Mouse (Mus musculus): ENCODE measurements around the gene Klk7. TPM values are rescaled to one million over a fixed set of nuclear protein-coding genes. Genes with fewer than 3 reads are reported as not detected.

Gene Klk7
- polyA plus RNA-seq, 1 experiment from 2014 or later: not detected

DNA sequence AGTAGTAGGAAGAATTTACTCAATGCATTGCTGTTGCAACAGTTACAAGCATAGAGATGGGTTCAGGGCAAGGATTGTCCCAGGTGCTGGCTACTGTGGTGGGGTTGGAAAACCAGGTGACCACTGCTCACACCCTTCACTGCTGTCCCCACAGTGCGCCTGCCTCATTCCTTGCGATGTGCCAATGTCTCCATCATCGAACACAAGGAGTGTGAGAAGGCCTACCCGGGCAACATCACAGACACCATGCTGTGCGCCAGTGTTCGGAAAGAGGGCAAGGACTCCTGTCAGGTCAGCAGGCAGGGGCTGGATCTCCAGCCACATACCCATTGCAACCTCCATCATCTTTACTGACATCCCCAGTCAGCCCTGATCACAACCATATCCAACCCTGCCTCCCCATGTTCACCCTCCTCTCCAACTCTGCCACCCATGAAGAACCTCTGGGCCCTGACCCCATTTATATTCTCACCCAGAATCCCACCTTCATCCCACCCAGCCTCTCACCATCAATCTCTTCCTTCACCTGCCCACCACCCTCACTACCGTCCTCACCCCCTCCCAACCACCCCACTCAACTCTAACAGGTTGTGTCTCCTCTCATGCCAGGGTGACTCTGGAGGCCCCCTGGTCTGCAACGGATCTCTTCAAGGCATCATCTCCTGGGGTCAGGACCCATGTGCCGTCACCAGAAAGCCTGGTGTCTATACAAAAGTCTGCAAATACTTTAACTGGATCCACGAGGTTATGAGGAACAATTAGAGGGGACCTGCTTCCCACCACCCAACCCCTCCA is 32.7 kb upstream of the Klk7 start:
- H3K4me2 ChIP-seq: no peak overlapping the region
- H3K27me3 ChIP-seq (replicated peaks): peaks cover 10% of the 10 kb centered on the region
- no peaks in the 10 kb centered on the region for H3K9me3 ChIP-seq (replicated peaks)
- H3K4me3 ChIP-seq: no peak overlapping the region
- H3K36me3 ChIP-seq: no peaks in the 10 kb centered on the region
- no peaks in the 10 kb centered on the region for H3K4me1 ChIP-seq
- no peak overlapping the region for H3K9ac ChIP-seq
- 68% methylated on average over 10 of the region's 10 CpGs for WGBS (ENCODE audit: insufficient replicate concordance)
- ATAC-seq: no peak
- H3K27ac ChIP-seq: no peak overlapping the region

GRCm38 (mm10) chr7:43780241-43780640 is 30.9 kb upstream of the Klk7 start:
- Histone ChIP-seq H3K9me3 (replicated peaks) (no peaks in the 10 kb centered on the region), H3K36me3 (no peaks in the 10 kb centered on the region), H3K4me1 (no peaks in the 10 kb centered on the region), H3K4me2 (no peak overlapping the region), H3K27me3 (replicated peaks) (peaks cover 26% of the 10 kb centered on the region), H3K4me3 (no peak overlapping the region), H3K9ac (no peak overlapping the region), H3K27ac (no peak overlapping the region)
- no peak for ATAC-seq
- 51% methylated on average over 6 of the region's 6 CpGs for WGBS (ENCODE audit: insufficient replicate concordance)

DNA sequence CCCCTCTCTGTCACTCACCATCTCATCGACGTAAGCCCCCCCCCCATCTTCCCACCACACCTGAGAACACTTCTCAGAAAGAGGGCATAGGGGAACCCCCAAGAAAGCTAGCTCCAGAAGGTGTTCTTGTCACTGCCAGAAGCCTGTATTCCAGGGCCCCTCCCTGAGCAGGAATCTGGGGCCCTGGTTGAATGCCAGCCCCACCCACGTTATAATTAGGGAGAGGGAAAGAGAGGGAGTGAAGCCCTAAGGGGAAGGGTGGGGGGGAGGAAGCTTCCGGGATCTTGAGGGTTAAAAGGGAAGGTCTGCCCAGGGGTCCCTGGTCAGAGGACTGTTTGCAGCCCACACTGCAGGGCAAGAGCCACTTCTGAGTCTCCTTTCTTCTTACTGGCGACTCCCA is 30.3 kb upstream of the Klk7 start, which contains the start of gene Klk10:
Klk10 (plus strand) TSS at position 290 of the 400 bp plus-strand sequence.
- no peak within 1 kb of the TSS for H3K27ac ChIP-seq
- WGBS (ENCODE audit: insufficient replicate concordance): 29% methylated on average over 5 of the region's 5 CpGs
- no peaks in the 10 kb centered on the region for H3K36me3 ChIP-seq
- H3K9me3 ChIP-seq (replicated peaks): no peaks in the 10 kb centered on the region
- ATAC-seq: no peak
- peaks cover 26% of the 10 kb centered on the region for H3K27me3 ChIP-seq (replicated peaks)
- no peak within 1 kb of the TSS for H3K4me2 ChIP-seq
- no peak within 1 kb of the TSS for H3K4me3 ChIP-seq
- H3K4me1 ChIP-seq: no peaks in the 10 kb centered on the region
- no peak within 1 kb of the TSS for H3K9ac ChIP-seq

GRCm38 (mm10) chr7:43781541-43781940 is 29.6 kb upstream of the Klk7 start:
- Histone ChIP-seq H3K4me1 (no peaks in the 10 kb centered on the region), H3K27me3 (replicated peaks) (peaks cover 26% of the 10 kb centered on the region), H3K4me3 (no peak overlapping the region), H3K9ac (no peak overlapping the region), H3K36me3 (no peaks in the 10 kb centered on the region), H3K27ac (no peak overlapping the region), H3K9me3 (replicated peaks) (no peaks in the 10 kb centered on the region), H3K4me2 (no peak overlapping the region)
- ATAC-seq: no peak
- WGBS (ENCODE audit: insufficient replicate concordance): 71% methylated on average over 11 of the region's 11 CpGs

GRCm38 (mm10) chr7:43782275-43783265 is 28.5 kb upstream of the Klk7 start:
- no peaks in the 10 kb centered on the region for H3K9me3 ChIP-seq (replicated peaks)
- H3K9ac ChIP-seq: no peak overlapping the region
- ATAC-seq: peak; percentile 27; the same call in 1 of the 2 replicates
- no peaks in the 10 kb centered on the region for H3K36me3 ChIP-seq
- H3K4me1 ChIP-seq: no peaks in the 10 kb centered on the region
- H3K4me2 ChIP-seq: peak overlapping the region; percentile 61
- H3K27me3 ChIP-seq (replicated peaks): peaks cover 26% of the 10 kb centered on the region
- H3K4me3 ChIP-seq: peak overlapping the region; percentile 21; the same call in 1 of the 2 replicates
- 7% methylated on average over 36 of the region's 36 CpGs for WGBS (ENCODE audit: insufficient replicate concordance)
- H3K27ac ChIP-seq: no peak overlapping the region

GRCm38 (mm10) chr7:43785286-43785685 is 25.8 kb upstream of the Klk7 start:
- 63% methylated on average over 1 of the region's 1 CpGs for WGBS (ENCODE audit: insufficient replicate concordance)
- no peak for ATAC-seq
- no peak overlapping the region for H3K27ac ChIP-seq

DNA sequence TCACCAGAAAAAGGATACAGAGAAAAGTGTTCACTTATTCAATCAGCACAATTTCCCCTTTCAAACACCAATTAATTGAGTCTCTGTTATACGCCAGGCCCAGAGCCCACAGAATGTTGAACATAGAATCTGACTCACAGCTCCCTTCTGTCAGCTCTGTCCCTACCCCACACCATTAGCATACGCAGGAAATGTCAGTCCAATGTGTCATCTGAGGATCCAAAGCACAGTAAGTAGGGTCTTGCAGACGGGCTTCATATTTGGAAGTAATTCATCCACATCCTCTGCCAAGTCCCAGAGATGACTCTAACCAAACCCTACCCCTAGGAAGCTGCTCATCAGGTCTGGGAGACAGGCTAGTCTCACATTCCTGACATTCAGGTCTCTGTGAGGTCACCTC is 23.0 kb upstream of the Klk7 start:
- H3K36me3 ChIP-seq: no peaks in the 10 kb centered on the region
- no peaks in the 10 kb centered on the region for H3K4me1 ChIP-seq
- no peak overlapping the region for H3K4me3 ChIP-seq
- no peak for ATAC-seq
- H3K9ac ChIP-seq: no peak overlapping the region
- no peaks in the 10 kb centered on the region for H3K9me3 ChIP-seq (replicated peaks)
- 55% methylated on average over 3 of the region's 3 CpGs for WGBS (ENCODE audit: insufficient replicate concordance)
- H3K27ac ChIP-seq: no peak overlapping the region
- no peak overlapping the region for H3K4me2 ChIP-seq
- H3K27me3 ChIP-seq (replicated peaks): peaks cover 19% of the 10 kb centered on the region

More at GRCm38 (mm10) chr7:43785286-43785685, 25.8 kb upstream of the Klk7 start:
- H3K27me3 ChIP-seq (replicated peaks): peaks cover 26% of the 10 kb centered on the region
- H3K36me3 ChIP-seq: no peaks in the 10 kb centered on the region
- H3K4me1 ChIP-seq: no peaks in the 10 kb centered on the region
- H3K4me3 ChIP-seq: no peak overlapping the region
- no peak overlapping the region for H3K4me2 ChIP-seq
- no peaks in the 10 kb centered on the region for H3K9me3 ChIP-seq (replicated peaks)
- H3K9ac ChIP-seq: no peak overlapping the region

DNA sequence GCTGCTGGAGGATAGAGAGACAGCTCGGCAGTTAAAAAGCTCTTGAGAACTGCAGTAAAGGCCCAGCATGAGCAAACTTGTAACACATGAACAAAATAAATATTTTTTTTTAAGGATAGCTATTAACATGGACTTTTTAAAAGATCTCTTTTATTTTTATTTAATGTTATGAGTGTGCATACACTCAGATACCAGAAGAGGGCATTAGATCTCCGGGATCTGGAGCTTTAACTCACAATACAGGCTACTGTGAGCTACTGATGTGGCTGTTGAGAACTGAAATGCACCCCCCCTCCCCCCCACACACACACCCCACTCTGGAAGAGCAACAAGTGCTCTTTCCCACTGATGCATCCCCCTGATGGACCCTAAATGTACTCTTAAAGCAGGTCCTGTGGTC is 21.8 kb upstream of the Klk7 start:
- Histone ChIP-seq H3K36me3 (no peaks in the 10 kb centered on the region), H3K4me3 (no peak overlapping the region), H3K4me2 (no peak overlapping the region), H3K4me1 (no peaks in the 10 kb centered on the region), H3K9ac (no peak overlapping the region), H3K9me3 (replicated peaks) (no peaks in the 10 kb centered on the region), H3K27ac (no peak overlapping the region), H3K27me3 (replicated peaks) (peaks cover 7% of the 10 kb centered on the region; the same call in 1 of the 2 replicates)
- WGBS (ENCODE audit: insufficient replicate concordance): 43% methylated on average over 2 of the region's 2 CpGs
- ATAC-seq: no peak

DNA sequence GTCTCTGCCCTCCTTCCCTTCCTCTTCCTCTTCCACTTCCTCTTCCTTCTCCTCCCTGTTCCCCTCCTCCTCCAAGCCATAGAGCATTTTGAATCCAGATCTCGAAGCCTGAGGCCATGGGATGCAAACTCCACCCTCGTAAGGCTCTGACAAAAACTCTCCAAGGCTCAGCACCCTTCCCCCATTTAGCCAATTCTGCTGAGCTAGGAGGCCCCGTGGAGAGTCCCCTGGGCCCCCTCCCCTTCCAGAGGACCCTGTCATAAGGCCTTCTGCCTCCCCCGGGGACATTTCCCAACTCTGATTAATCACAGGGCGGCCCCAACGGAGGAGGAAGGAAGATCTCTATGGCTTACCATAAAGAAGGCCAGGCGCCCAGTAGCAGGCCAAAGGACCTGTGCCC is 19.5 kb upstream of the Klk7 start, which contains the start of gene Klk9:
Klk9 (plus strand) TSS at position 301 of the 400 bp plus-strand sequence.
- H3K9ac ChIP-seq: no peak within 1 kb of the TSS
- no peaks in the 10 kb centered on the region for H3K9me3 ChIP-seq (replicated peaks)
- WGBS (ENCODE audit: insufficient replicate concordance): 42% methylated on average over 7 of the region's 7 CpGs
- no peak within 1 kb of the TSS for H3K4me3 ChIP-seq
- H3K36me3 ChIP-seq: no peaks in the 10 kb centered on the region
- no peak within 1 kb of the TSS for H3K27ac ChIP-seq
- H3K27me3 ChIP-seq (replicated peaks): peaks cover 18% of the 10 kb centered on the region
- peaks cover 3% of the 10 kb centered on the region; the same call in 1 of the 2 replicates for H3K4me1 ChIP-seq
- ATAC-seq: no peak
- no peak within 1 kb of the TSS for H3K4me2 ChIP-seq

GRCm38 (mm10) chr7:43796355-43796754 is 14.7 kb upstream of the Klk7 start:
- Histone ChIP-seq H3K4me1 (peaks cover 7% of the 10 kb centered on the region; the same call in 1 of the 2 replicates), H3K36me3 (no peaks in the 10 kb centered on the region), H3K27ac (no peak overlapping the region), H3K4me2 (peak overlapping the region; percentile 67), H3K27me3 (replicated peaks) (peaks cover 37% of the 10 kb centered on the region), H3K9me3 (replicated peaks) (no peaks in the 10 kb centered on the region), H3K9ac (no peak overlapping the region), H3K4me3 (peak overlapping the region; percentile 50)
- no peak for ATAC-seq
- 14% methylated on average over 8 of the region's 8 CpGs for WGBS (ENCODE audit: insufficient replicate concordance)

DNA sequence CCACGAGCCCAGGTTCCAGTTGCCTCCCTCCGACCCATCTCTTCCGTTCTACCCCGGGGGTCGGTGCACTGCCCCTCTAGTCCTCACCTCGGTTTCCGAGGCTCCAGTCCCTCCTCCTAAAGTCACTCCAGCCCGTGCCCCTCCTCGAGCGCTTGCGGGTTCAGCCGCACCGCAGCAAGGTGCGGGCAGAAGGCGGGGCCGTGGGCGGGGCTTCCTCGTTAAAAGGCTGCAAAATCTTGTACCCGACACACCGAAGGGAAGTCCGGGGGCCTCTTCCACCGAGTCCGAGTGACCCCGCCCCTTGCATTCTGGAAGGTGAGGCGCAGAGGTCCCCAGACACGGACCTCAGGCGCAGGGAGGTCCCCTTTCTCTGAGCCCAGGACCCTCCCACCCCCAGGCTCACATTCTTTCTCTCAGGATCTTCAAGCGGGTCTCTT is 13.7 kb upstream of the Klk7 start, which contains the start of gene Klk8:
Klk8 (plus strand) TSS at position 245 of the 437 bp plus-strand sequence.
- H3K9me3 ChIP-seq (replicated peaks): no peaks in the 10 kb centered on the region
- peaks cover 7% of the 10 kb centered on the region; the same call in 1 of the 2 replicates for H3K4me1 ChIP-seq
- H3K27me3 ChIP-seq (replicated peaks): peaks cover 37% of the 10 kb centered on the region
- no peak within 1 kb of the TSS for H3K9ac ChIP-seq
- peak within 1 kb of the TSS; percentile 50 for H3K4me3 ChIP-seq
- no peaks in the 10 kb centered on the region for H3K36me3 ChIP-seq
- no peak for ATAC-seq
- no peak within 1 kb of the TSS for H3K27ac ChIP-seq
- WGBS (ENCODE audit: insufficient replicate concordance): under 1% methylated on average over 28 of the region's 28 CpGs
- H3K4me2 ChIP-seq: peak within 1 kb of the TSS; percentile 67
